Comparison of ENCODE assay signal across 13 mouse cellular contexts in the genomic region with DNA sequence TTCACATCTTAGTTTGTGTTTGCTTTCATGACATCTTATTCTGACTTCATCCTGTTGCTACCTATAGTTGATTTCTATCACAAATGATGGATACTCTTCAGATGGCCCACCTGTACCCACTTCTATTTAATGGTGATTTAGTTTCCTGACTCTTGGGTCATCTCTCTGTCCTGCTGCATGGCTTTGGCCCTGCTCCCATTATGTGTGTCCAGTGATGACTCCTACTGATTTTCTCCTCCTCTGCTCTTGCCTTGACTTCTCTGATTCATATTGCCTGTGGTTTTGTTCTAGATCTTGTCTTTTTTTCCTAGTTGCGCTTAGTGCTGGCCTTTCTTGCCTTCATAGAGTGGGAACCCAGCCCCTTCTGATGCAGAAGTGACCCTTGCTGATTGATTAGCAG.
"Had no signal": no experiment of that assay in that cellular context is flagged by ENCODE, and none has a peak within 500 bp of the region (broad histone marks: within the 10 kb centered on the region; RNA-seq: fewer than 3 reads in every experiment).

No protein-coding gene starts in this region.

- H3K9ac ChIP-seq: kidney, embryonic 15.5 days; midbrain, embryonic 12.5 days; neural tube, embryonic 13.5 days; stomach, embryonic 15.5 days had no signal

- H3K36me3 ChIP-seq: neural tube, embryonic 13.5 days; stomach, embryonic 15.5 days had no signal

- H3K4me2 ChIP-seq: kidney, embryonic 15.5 days; midbrain, embryonic 12.5 days; neural tube, embryonic 13.5 days; stomach, embryonic 15.5 days had no signal

- H3K4me3 ChIP-seq: kidney, embryonic 15.5 days; left cerebral cortex, adult 2 months; limb, embryonic 10.5 days; midbrain, embryonic 12.5 days; neural tube, embryonic 13.5 days; stomach, embryonic 15.5 days had no signal

- H3K9me3 ChIP-seq: kidney, embryonic 15.5 days; limb, embryonic 10.5 days; midbrain, embryonic 12.5 days; neural tube, embryonic 13.5 days; stomach, embryonic 15.5 days had no signal

- H3K4me1 ChIP-seq: limb, embryonic 10.5 days; midbrain, embryonic 12.5 days; neural tube, embryonic 13.5 days had no signal

- DNase-seq: kidney, adult 2 months; kidney, postnatal 14 days; lung, adult 18-20 months; right cerebral cortex, postnatal 14 days; thymus, adult 2 months; thymus, postnatal 25 days had no signal

- ATAC-seq: midbrain, embryonic 16.5 days had no signal

- H3K27ac ChIP-seq: kidney, embryonic 15.5 days; left cerebral cortex, adult 2 months; limb, embryonic 10.5 days; midbrain, embryonic 12.5 days; neural tube, embryonic 13.5 days; stomach, embryonic 15.5 days had no signal

- H3K27me3 ChIP-seq: kidney, embryonic 15.5 days; midbrain, embryonic 12.5 days; neural tube, embryonic 13.5 days; stomach, embryonic 15.5 days had no signal
